Mouse (Mus musculus) brain, embryonic 14.5 days (tissue): ENCODE measurements around the gene Cep135.

Experiments used
- CTCF ChIP-seq: fragments of 200-500 bp; IDR thresholded peaks from 2 replicates; pipeline ENCODE4 v1.5.1; 2012; ENCODE audit warnings: inconsistent platforms, mild to moderate bottlenecking, moderate library complexity, borderline replicate concordance; ENCODE audit not compliant: insufficient read depth, insufficient read length; ENCODE audit errors: extremely low read depth
- POLR2A ChIP-seq: fragments of 200-500 bp; IDR thresholded peaks from 2 replicates; pipeline ENCODE4 v1.6.1; 2012; ENCODE audit warnings: mild to moderate bottlenecking, inconsistent platforms, borderline replicate concordance; ENCODE audit not compliant: poor library complexity, insufficient read depth, insufficient read length, severe bottlenecking; ENCODE audit errors: extremely low read depth

DNA sequence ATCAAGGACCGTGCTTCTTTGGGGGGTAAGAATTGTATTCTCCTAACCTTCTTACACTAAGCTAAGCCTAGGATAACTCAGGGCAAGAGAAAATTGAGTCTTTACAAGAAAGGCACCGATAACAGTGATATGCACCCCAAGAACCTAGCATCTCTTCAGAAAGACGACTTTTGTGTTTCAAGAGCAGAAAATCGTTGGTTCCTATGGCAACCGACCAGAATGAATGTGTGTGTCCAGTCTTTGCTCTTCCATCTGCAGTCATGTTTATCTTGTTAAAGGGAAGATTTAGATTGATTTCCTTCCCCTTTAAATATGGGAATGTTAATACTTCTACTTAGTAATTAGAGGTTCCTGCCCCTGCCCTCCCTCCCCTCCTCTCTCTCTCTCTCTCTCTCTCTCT lies 95.0 kb downstream of the Cep135 start:
- no peak for TF ChIP-seq CTCF
- no peak for TF ChIP-seq POLR2A
